Mouse (Mus musculus): ENCODE results near the gene Tbpl1. TPM values are rescaled to one million over a fixed set of nuclear protein-coding genes. Genes with fewer than 3 reads are reported as not detected.

The Tbpl1 gene
- polyA plus RNA-seq, 1 experiment from 2014 or later: 82.2 TPM

Small RNAs within 50 kb of the gene (microRNA-seq; reads per million reads assigned to microRNA genes)
- 6.9 reads per million, percentile 17 among the genes with 10 or more reads in this experiment for gene Mir7663

Other genes with a start within 250 kb of the Tbpl1 start
- gene Slc2a12, start 86.9 kb downstream of the Tbpl1 start, polyA plus RNA-seq (2016; fragmentation: Nextera tagmentation; extraction: Ambion mirVana): 1.4 and 1.5 TPM in 2 replicates
- not detected in 2 replicates for gene Tcf21, start 88.2 kb upstream of the Tbpl1 start, polyA plus RNA-seq (2016; fragmentation: Nextera tagmentation; extraction: Ambion mirVana)